Mouse (Mus musculus) heart, postnatal 0 days (tissue): Measurements from ENCODE around the gene Tifab.

Experiments used
- CTCF ChIP-seq: IDR thresholded peaks from 2 replicates; pipeline ENCODE4 v1.5.1; 2016; ENCODE audit warnings: antibody characterized with exemption, control low read depth, low read depth
- EP300 ChIP-seq: IDR thresholded peaks from 2 replicates; pipeline ENCODE4 v1.6.1; 2016; ENCODE audit warnings: antibody characterized with exemption, low read depth

DNA sequence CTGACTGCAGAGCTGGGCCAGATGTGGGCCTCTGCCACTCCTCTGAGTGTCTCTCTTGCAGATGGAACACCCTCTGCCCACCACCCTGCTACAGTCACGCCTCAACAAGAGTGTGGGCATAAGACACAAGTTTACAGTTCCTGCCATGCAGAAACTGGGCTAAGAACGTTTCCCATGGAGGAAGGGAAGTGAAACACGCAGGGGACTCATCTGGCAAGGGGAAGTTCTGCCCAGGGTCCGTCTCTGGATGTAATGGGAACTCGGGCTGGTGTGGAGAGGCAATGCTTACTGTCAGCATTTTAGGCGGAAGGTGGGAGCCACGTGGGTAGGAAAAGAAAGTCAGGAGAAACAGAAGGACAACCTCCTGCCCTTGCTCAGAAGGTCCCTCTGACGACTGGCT lies 2.7 kb upstream of the Tifab start:
- TF ChIP-seq CTCF (no peak), EP300 (no peak)
